Comparison of ENCODE assay signal across 23 mouse cellular contexts in the genomic region with DNA sequence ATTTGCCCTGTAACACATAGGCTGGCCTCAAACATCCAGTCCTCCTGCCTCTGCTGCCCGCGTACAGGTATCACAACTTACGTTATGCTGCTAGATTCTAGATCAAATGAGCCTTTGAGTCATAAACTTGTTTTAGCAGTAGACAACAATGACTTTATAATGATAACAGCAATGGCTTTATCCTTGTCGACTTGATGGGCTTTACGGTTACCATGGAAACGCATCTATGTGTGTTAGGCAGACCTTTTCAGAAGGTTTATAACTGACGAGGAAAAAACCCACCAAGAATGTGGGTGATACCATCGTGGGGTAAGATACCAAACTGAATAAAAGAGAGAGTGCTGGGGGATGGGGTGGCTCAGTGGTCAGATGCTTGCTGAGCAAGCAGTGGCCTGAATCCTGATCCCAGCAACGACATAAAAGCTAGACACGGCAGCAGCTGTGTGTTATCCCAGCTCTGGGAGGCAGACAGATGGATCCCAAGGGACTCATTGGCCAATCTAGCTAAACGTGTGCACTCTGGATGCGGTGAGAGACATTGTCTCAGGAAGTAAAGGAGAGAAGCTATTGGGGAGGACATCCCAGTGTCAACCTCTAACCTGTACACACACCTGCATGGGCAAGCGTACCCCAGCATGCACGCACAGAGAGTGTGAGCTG. TPM values are rescaled to one million over a fixed set of nuclear protein-coding genes. Genes with fewer than 3 reads are reported as not detected.
DNase-seq lines count a peak whose midpoint lies in the region; ATAC-seq lines count a peak whose summit lies in the region.
"Had no signal": no experiment of that assay in that cellular context is flagged by ENCODE, and none has a peak within 500 bp of the region (broad histone marks: within the 10 kb centered on the region; RNA-seq: fewer than 3 reads in every experiment).

No protein-coding gene starts in this region.

- peak overlapping the region; percentile 16; the same call in 1 of the 2 replicates for H3K4me2 ChIP-seq in hindbrain, embryonic 15.5 days
- no peak overlapping the region for H3K4me2 ChIP-seq in hindbrain, embryonic 11.5 days (replicated peaks; ENCODE audit: low read depth, low read length)
- H3K4me2 ChIP-seq: embryonic facial prominence, embryonic 12.5 days; midbrain, embryonic 12.5 days; stomach, embryonic 15.5 days had no signal

- no peak overlapping the region for H3K9ac ChIP-seq in hindbrain, embryonic 15.5 days
- no peak overlapping the region for H3K9ac ChIP-seq in hindbrain, embryonic 11.5 days (ENCODE audit: low read depth, low read length)
- H3K9ac ChIP-seq: embryonic facial prominence, embryonic 12.5 days; midbrain, embryonic 12.5 days; stomach, embryonic 15.5 days had no signal

- 53% methylated on average over 14 of the region's 14 CpGs for WGBS in hindbrain, embryonic 15.5 days
- WGBS in hindbrain, embryonic 11.5 days, result 79% methylated on average over 14 of the region's 14 CpGs

- no peaks in the 10 kb centered on the region for H3K27me3 ChIP-seq in hindbrain, embryonic 15.5 days
- H3K27me3 ChIP-seq in hindbrain, embryonic 11.5 days (ENCODE audit: control insufficient read depth, insufficient read depth, low read length), result no peaks in the 10 kb centered on the region
- H3K27me3 ChIP-seq: embryonic facial prominence, embryonic 12.5 days; midbrain, embryonic 12.5 days; stomach, embryonic 15.5 days had no signal

- peaks cover 10% of the 10 kb centered on the region for H3K4me1 ChIP-seq in hindbrain, embryonic 15.5 days (replicated peaks)
- no peaks in the 10 kb centered on the region for H3K4me1 ChIP-seq in hindbrain, embryonic 11.5 days (replicated peaks; ENCODE audit: control insufficient read depth, insufficient read depth, low read length)
- H3K4me1 ChIP-seq: embryonic facial prominence, embryonic 12.5 days; stomach, embryonic 15.5 days had no signal

- no peaks in the 10 kb centered on the region for H3K9me3 ChIP-seq in hindbrain, embryonic 15.5 days
- H3K9me3 ChIP-seq in hindbrain, embryonic 11.5 days (ENCODE audit: control insufficient read depth, low read length), result no peaks in the 10 kb centered on the region
- H3K9me3 ChIP-seq: stomach, embryonic 15.5 days had no signal

- no peaks in the 10 kb centered on the region for H3K36me3 ChIP-seq in hindbrain, embryonic 15.5 days
- H3K36me3 ChIP-seq in hindbrain, embryonic 11.5 days (ENCODE audit: control insufficient read depth, insufficient read depth, low read length), result no peaks in the 10 kb centered on the region

- no peak for DNase-seq in hindbrain, embryonic 11.5 days (ENCODE audit: low spot score)
- peak; percentile 48 for DNase-seq in retina, postnatal 1 day
- no peak for DNase-seq in retina, embryonic 14.5 days (ENCODE audit: low spot score)
- DNase-seq in kidney, postnatal 4 days, result peak; percentile 51 to 60
- DNase-seq in adrenal gland, postnatal 25 days, result no peak
- DNase-seq: adrenal gland, postnatal 14 days; cerebellum, postnatal 10 days; layer of hippocampus, adult 9-11 months; right cerebral cortex, adult 18-20 months; spleen, adult 18-20 months had no signal

- H3K27ac ChIP-seq in hindbrain, embryonic 15.5 days (replicated peaks), result peak overlapping the region; percentile 47; the same call in 1 of the 2 replicates
- H3K27ac ChIP-seq in hindbrain, embryonic 11.5 days (ENCODE audit: low read depth, low read length), result no peak overlapping the region
- H3K27ac ChIP-seq: embryonic facial prominence, embryonic 12.5 days; midbrain, embryonic 12.5 days; stomach, embryonic 15.5 days had no signal

- no peak for ATAC-seq in hindbrain, embryonic 15.5 days (ENCODE audit: low FRiP score, low read depth)
- ATAC-seq in hindbrain, embryonic 11.5 days (ENCODE audit: low FRiP score), result no peak
- ATAC-seq in inflammation-experienced regulatory T-cells, adult 6 months, result no peak

- H3K4me3 ChIP-seq in hindbrain, embryonic 15.5 days, result no peak overlapping the region
- H3K4me3 ChIP-seq in hindbrain, embryonic 11.5 days (ENCODE audit: low read depth, low read length), result no peak overlapping the region
- H3K4me3 ChIP-seq: embryonic facial prominence, embryonic 12.5 days; midbrain, embryonic 12.5 days; stomach, embryonic 15.5 days had no signal

RNA-seq across cellular contexts. Expression of a gene that starts 41.4 kb away (rescaled TPM):
- polyA plus RNA-seq in hindbrain, embryonic 15.5 days (2015; fragmentation: Nextera tagmentation; extraction: Ambion mirVana), result 18.6 and 18.7 TPM in 2 replicates
- 11.4 and 16.2 TPM in 2 replicates for polyA plus RNA-seq in hindbrain, embryonic 11.5 days (2014; fragmentation: Nextera tagmentation; extraction: Ambion mirVana)
- polyA plus RNA-seq in inflammation-experienced regulatory T-cells, adult 6 months (2017; shearing (Covaris generic)), result 10 to 100 TPM; 12.6 to 15.8 (median 13.7) TPM
- total RNA-seq in adrenal gland, postnatal 25 days (2021), result 31.6 and 32.4 TPM in 2 replicates

RNA-seq across cellular contexts. Expression of a gene that starts 59.6 kb away (rescaled TPM):
- polyA plus RNA-seq in hindbrain, embryonic 15.5 days (2015; fragmentation: Nextera tagmentation; extraction: Ambion mirVana), result not detected in 2 replicates
- not detected in 2 replicates for polyA plus RNA-seq in hindbrain, embryonic 11.5 days (2014; fragmentation: Nextera tagmentation; extraction: Ambion mirVana)
- polyA plus RNA-seq in inflammation-experienced regulatory T-cells, adult 6 months (2017; shearing (Covaris generic)), result 1 to 10 TPM in 2 of 3 experiments, not detected in 1; 1.4 to 1.5 TPM
- total RNA-seq in adrenal gland, postnatal 25 days (2021), result not detected in 2 replicates
- total RNA-seq: adrenal gland, postnatal 14 days; gastrocnemius, adult 8-10 months; heart, adult 8-10 months; left cerebral cortex, postnatal 10 days; MEL; neutrophil, adult 5-6 weeks had no signal
- polyA plus RNA-seq: embryonic facial prominence, embryonic 12.5 days; heart, postnatal 0 days; intestine, embryonic 14.5 days; liver, embryonic 16.5 days; midbrain, embryonic 12.5 days; stomach, embryonic 15.5 days had no signal

Comparison
In these comparisons a context has a peak if more than half of its experiments do, and no peak if none do; other contexts are left out.
1. DNase-seq: peak in retina, postnatal 1 day (single experiment) and kidney, postnatal 4 days (2 of 2); none in hindbrain, embryonic 11.5 days (single experiment), retina, embryonic 14.5 days (single experiment) and adrenal gland, postnatal 25 days (single experiment).